Mouse (Mus musculus) heart, adult 2 months (tissue): Measurements from ENCODE around the gene Adgrf5.

ENCODE experiments used
- CTCF ChIP-seq: fragments of 200-600 bp; IDR thresholded peaks from 2 replicates; pipeline ENCODE4 v1.8.1; 2022; ENCODE audit warnings: antibody characterized with exemption, mild to moderate bottlenecking, moderate library complexity
- EP300 ChIP-seq: fragments of 200-500 bp; IDR thresholded peaks from 2 replicates; pipeline ENCODE4 v1.6.1; 2011; ENCODE audit warnings: low read depth, low read length, control low read depth; ENCODE audit not compliant: insufficient read depth
- POLR2A ChIP-seq: fragments of 200-500 bp; IDR thresholded peaks from 2 replicates; pipeline ENCODE4 v1.6.1; 2011; ENCODE audit warnings: mild to moderate bottlenecking, low read depth, low read length, control low read depth; ENCODE audit not compliant: insufficient read depth

DNA sequence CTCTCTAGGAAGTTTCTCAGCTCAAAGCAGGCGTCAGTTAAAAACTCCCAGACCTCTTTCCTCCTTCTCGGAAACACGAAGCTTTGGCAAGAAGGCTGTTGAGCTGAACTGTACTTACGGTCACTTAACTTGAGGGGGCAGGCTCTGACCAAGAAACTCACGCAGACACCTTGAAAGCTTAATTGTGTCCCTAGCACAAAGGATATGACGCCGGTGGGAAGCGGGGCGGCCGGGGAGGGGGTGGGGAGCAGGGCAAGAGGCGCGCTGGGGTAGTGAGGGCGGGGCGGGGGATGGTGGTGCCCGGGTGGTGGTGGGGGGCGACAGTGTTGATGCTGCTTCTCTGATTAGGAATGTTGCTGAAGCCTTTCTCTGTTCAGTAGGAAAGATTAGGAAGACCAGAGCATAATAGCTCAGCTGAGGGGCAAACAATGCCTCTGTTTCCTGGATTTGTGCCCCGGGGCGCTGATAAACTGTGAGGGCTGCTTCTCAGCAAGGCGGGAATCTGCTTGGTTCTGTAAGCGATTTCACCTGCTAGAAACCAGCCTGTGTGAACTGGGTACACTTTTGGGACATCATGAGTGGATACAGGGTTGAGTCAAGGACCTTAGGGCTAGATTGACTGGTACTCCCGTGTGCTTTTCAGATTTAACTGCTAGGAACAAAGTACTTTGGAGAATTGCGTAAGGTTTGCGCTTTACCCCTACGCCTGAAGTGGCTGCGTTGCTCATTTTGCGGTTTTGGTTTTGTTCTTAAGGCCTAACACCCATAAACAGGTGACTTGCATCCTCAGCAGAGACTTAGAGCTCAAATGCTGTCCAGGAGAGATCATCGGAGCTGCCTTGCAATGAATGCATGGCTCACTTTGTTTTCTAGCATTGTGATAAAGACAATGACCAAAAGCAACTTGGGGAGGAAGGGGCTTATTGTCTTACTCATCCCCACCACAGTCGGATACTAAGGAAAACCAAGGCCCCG is 33.2 kb upstream of the Adgrf5 start:
- TF ChIP-seq POLR2A (no peak), CTCF (peak; percentile 71), EP300 (peak; percentile 92; the same call in 1 of the 2 replicates)
